Mouse (Mus musculus) embryonic fibroblast, embryonic 13.5 days (primary cell): ENCODE results near the gene Ano8. TPM values are rescaled to one million over a fixed set of nuclear protein-coding genes. Genes with fewer than 3 reads are reported as not detected.

Source experiments
- H3K27ac ChIP-seq: 2 replicates; pipeline ENCODE4 v1.5.1; 2012; ENCODE audit warnings: low read length, control low read depth, inconsistent platforms; ENCODE audit not compliant: insufficient read depth
- H3K4me1 ChIP-seq: 2 replicates; pipeline ENCODE4 v1.6.1; 2011; ENCODE audit warnings: low read length; ENCODE audit not compliant: control insufficient read depth, insufficient read depth
- H3K4me3 ChIP-seq: 2 replicates; pipeline ENCODE4 v1.5.1; 2011; ENCODE audit warnings: mild to moderate bottlenecking, control low read depth, low read length; ENCODE audit not compliant: insufficient read depth
- CTCF ChIP-seq: IDR thresholded peaks from 2 replicates; pipeline ENCODE4 v1.5.1; 2011; ENCODE audit warnings: mild to moderate bottlenecking, control low read depth, low read length, moderate library complexity, borderline replicate concordance; ENCODE audit not compliant: insufficient read depth
- POLR2A ChIP-seq: IDR thresholded peaks from 2 replicates; pipeline ENCODE4 v1.6.1; 2011; ENCODE audit warnings: low read depth, mild to moderate bottlenecking, control low read depth, low read length, moderate library complexity
- polyA plus RNA-seq: library from polyadenylated mRNA; stranded (reverse); fragments of >200 nt; gene quantifications from 2 replicates; pipeline ENCODE4 v1.2.4, GENCODE M21; 2011; ENCODE audit warnings: low read depth; ENCODE audit not compliant: missing spikeins, insufficient read length

Gene Ano8
- polyA plus RNA-seq, 1 experiment: 15.4 TPM

DNA sequence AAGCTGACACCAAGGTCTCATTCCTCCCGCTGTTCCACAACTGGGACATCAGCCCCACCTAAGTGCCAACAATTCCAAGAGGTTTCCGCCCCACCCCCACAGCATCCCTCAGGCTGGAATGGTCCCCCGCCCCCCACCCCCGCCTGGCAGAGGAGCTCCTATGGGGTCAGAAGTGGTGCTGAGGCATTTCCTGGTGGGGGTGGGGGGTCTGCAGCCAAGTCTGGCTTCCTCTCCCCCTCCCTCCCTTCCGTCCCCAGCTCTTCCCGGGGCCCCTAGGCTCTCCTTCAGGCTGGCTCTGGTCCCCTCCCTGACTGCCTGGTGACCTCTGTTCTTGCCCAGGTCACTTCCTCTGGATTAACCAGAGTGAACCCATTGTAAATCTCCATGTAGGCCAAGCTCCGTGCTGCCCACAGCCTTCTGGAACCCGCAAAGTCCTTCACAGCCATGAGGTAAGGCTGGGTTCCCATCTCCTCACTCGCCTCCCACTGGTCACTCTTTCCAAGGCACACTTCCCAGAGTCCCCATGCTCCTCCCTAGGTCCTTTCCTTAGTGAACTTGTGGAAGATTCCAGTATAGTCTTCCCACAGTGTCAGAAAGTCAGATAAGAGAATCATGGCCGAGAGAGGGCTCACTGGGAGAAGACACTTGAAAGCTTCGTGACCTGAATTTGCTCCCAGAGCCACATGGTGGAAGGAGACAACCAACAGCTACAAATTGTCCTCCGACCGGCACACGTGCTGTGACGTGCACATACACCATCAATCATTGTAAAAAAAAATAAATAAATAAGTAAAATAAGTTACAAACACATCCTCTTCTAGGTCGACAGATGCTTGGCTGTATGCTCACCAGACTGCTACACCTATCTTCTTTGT, 13.3 kb upstream of the Ano8 start:
- Histone ChIP-seq H3K4me3 (no peak overlapping the region), H3K4me1 (peaks cover 12% of the 10 kb centered on the region), H3K27ac (no peak overlapping the region)
- no peak for TF ChIP-seq POLR2A

- Histone ChIP-seq H3K27ac (no peak overlapping the region), H3K4me3 (no peak overlapping the region), H3K4me1 (peaks cover 12% of the 10 kb centered on the region)
- 0 out of 2 replicates have a peak, but pooled peaks have one; percentile 13 for TF ChIP-seq POLR2A
- no peak for TF ChIP-seq CTCF
Observed at GRCm38 (mm10) chr8:71497881-71498501, 12.2 kb upstream of the Ano8 start.

DNA sequence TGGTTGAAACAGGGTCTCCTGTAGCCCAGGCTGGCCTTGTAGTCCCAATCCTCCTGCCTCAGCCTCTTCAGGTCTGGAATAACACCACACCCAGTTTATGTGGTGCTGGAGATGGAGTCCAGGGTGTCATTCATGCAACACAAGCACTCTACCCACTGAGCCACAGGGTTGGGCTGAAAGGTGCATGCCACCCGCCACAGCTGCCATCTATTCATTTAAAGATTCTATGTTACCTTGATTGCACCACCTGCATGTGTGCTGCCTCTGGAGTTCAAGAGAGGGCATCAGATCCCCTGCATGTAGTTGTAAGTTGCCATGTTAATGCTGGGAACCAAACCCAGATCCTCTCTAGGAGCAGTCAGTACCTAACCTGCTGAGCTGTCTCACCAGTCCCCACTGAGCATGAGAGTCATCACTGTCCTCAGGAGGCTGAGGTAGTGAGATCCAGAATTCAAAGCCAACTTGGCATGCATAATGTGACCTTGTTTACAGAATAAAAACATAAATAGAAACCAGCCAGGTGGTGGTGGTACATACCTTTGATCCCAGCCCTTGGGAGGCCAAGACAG, 11.4 kb upstream of the Ano8 start:
- H3K27ac ChIP-seq: no peak overlapping the region
- H3K4me1 ChIP-seq: peaks cover 12% of the 10 kb centered on the region
- H3K4me3 ChIP-seq: no peak overlapping the region
- no peak for TF ChIP-seq CTCF
- no peak for TF ChIP-seq POLR2A

GRCm38 (mm10) chr8:71496481-71496880, 10.7 kb upstream of the Ano8 start:
- TF ChIP-seq CTCF (no peak), POLR2A (no peak)
- Histone ChIP-seq H3K27ac (peak overlapping the region; percentile 55), H3K4me1 (peaks cover 12% of the 10 kb centered on the region), H3K4me3 (no peak overlapping the region)

DNA sequence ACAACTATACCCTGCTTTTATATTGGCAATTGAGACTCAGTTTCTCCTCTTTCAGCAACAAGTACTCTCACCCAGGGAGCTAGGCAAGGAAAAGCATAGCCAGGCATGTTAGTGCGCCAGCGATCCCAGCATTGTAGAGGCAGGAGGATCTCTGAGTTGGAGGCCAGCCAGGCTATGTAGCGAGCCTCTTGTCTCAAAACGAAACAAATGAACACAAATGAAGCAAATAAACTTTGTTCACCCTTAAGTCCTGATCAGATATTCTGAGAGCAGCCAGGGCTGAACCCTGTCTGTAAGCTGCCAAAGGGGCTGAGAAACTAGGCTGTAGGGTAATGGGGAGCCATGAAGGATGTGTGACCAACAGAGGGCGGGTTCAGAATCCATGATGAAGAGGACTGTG, 10.0 kb upstream of the Ano8 start:
- no peak overlapping the region for H3K4me3 ChIP-seq
- peak overlapping the region; percentile 55 for H3K27ac ChIP-seq
- peaks cover 12% of the 10 kb centered on the region for H3K4me1 ChIP-seq
- TF ChIP-seq CTCF (no peak), POLR2A (no peak)

- Histone ChIP-seq H3K4me3 (no peak overlapping the region), H3K4me1 (peaks cover 12% of the 10 kb centered on the region), H3K27ac (no peak overlapping the region; the same call in 1 of the 2 replicates)
- TF ChIP-seq CTCF (peak; percentile 72; the same call in 1 of the 2 replicates), POLR2A (no peak)
Observed at GRCm38 (mm10) chr8:71495039-71495438, 9.3 kb upstream of the Ano8 start.

- Histone ChIP-seq H3K27ac (peak overlapping the region; percentile 96), H3K4me1 (peaks cover 5% of the 10 kb centered on the region), H3K4me3 (peak overlapping the region; percentile 74)
- TF ChIP-seq POLR2A (peak; percentile 73), CTCF (no peak)
Observed at GRCm38 (mm10) chr8:71488454-71488853, 2.7 kb upstream of the Ano8 start.

DNA sequence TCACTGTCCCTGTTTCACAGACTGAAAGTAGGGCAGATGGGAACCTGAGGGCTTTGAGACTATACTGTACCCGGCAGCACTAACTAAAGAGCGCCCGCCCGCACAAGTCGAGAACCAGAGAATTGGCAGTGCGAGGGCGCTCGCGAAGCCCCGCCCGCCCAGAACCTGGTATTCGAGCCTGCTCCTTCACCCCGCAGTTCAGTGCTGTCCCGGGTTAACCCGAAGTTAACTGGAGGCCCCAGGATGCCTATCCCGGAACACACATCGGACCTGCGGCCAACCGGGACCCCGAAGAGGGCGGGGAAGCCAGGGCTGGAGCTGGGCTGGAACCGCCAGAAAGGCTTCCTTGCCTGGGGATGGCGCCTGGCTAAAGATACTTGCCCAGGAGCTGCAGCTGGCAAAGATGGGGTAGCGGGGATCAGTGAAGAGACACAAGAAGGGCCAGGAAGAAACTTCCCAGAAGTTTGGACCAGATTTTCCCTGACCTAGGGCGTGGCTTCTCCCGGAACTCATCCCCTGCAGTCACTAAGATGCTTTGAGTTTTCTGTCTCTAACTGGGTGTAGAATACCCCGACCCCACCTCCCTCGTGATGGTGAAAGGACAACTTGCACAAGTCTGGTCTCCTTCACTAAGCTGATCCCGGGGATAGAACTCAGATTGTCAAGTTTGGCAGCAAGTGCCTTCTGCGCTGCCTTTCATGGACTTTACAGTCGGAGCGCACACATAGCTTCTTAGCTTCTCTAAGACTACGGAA, 2.1 kb upstream of the Ano8 start, which contains the start of gene Gtpbp3:
Gene Gtpbp3 (plus strand): TSS at position 413 of the 755 bp plus-strand sequence.
- Histone ChIP-seq H3K4me3 (peak within 1 kb of the TSS; percentile 74), H3K4me1 (peaks cover 5% of the 10 kb centered on the region), H3K27ac (peak within 1 kb of the TSS; percentile 96)
- TF ChIP-seq POLR2A (peak; percentile 77), CTCF (no peak)

DNA sequence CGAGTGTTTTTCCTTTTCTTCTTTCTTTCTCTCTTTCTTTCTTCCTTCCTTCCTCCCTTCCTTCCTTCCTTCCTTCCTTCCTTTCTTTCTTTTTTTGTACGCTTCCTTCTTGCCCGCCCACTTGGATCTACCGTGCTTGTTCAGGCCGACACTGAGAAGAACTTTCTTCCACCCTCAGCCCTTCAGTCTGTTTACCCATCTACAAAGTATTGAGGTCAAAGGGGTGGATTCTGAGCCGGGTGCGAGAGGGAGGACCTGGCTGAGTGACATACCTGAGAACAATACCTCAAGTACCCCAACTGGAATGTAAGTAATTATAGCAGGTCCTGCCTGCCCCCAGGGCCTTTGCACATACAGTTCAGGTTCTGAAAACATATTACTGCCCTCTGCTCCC, 370 bp upstream of the Ano8 start:
- H3K4me1 ChIP-seq: peaks cover 5% of the 10 kb centered on the region
- TF ChIP-seq POLR2A (no peak), CTCF (no peak)
- H3K4me3 ChIP-seq: 0 out of 2 replicates have a peak overlapping the region, but pooled peaks have one; percentile 4
- no peak overlapping the region for H3K27ac ChIP-seq
